Mouse (Mus musculus): ENCODE measurements around the gene Olfr1392.

DNA sequence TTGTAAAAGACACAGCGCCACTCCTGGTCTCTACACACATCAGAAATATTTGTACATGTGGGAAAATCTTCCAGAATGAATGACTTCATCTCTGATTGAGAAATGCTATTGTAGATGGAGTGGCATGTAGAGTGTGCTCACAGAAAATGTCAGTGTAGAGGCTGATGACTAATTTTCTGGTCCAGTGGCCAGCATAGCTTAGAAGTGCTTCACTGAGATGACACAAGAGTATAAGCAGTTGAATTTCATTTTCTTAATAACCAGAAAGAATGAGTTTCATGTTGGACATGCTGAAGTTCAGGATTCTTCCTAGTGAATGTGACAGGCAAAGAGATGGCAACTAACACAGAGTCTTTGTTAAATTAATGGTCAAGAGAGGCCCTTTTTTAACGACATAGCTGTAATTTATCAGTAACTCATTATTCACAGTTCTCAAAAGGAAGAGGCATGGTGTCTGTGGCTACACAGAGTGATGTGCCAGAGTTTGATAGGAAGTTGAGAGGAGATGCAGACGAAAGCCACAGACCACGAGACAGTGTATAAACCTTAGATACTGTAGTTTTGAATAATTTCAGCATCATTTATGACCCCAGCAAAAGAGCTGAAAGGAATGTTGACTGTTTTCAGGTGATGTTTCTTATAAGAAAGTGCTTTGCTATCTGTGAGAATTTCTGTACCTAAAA is 52.2 kb downstream of the Olfr1392 start:
- TF ChIP-seq EP300 (optimal IDR thresholded peaks at IDR 0.05) (no peak), CTCF (IDR thresholded peaks at IDR 0.05; ENCODE audit: low read depth) (no peak)

Measured in stomach, postnatal 0 days (tissue).